Mouse (Mus musculus) liver, embryonic 14.5 days (tissue): Measurements from ENCODE around the gene Gpi1.

Experiments used
- CTCF ChIP-seq: IDR thresholded peaks from 2 replicates; pipeline ENCODE4 v1.5.1; 2016; ENCODE audit warnings: antibody characterized with exemption, low read depth, control low read depth
- EP300 ChIP-seq: IDR thresholded peaks from 2 replicates; pipeline ENCODE4 v1.6.1; 2016; ENCODE audit warnings: antibody characterized with exemption, low read depth

- TF ChIP-seq CTCF (no peak), EP300 (no peak)
These were observed 72.1 kb downstream of the Gpi1 start for GRCm38 (mm10) chr7:34157994-34158393.
